Mouse (Mus musculus) testis, adult 2 months (tissue): Measurements from ENCODE around the gene Arl6ip4. TPM values are rescaled to one million over a fixed set of nuclear protein-coding genes. Genes with fewer than 3 reads are reported as not detected.
A peak's percentile ranks its signal among the peaks of the same experiment; 100 is the strongest.

Experiments
- H3K27ac ChIP-seq: fragments of 200-500 bp; 2 replicates; pipeline ENCODE4 v1.5.1; 2012; ENCODE audit warnings: low read depth, low read length; ENCODE audit not compliant: control insufficient read depth, insufficient read depth
- H3K27me3 ChIP-seq: fragments of 200-500 bp; 2 replicates; pipeline ENCODE4 v1.6.1; 2012; ENCODE audit warnings: mild to moderate bottlenecking, low read length, moderate library complexity; ENCODE audit not compliant: control insufficient read depth, insufficient read depth
- H3K36me3 ChIP-seq: fragments of 200-500 bp; 2 replicates; pipeline ENCODE4 v1.6.1; 2012; ENCODE audit warnings: mild to moderate bottlenecking, low read length; ENCODE audit not compliant: control insufficient read depth, insufficient read depth
- H3K4me1 ChIP-seq: fragments of 200-500 bp; 2 replicates; pipeline ENCODE4 v1.6.1; 2012; ENCODE audit warnings: low read length; ENCODE audit not compliant: control insufficient read depth, insufficient read depth
- H3K4me3 ChIP-seq: fragments of 200-500 bp; 2 replicates; pipeline ENCODE4 v1.5.1; 2012; ENCODE audit warnings: low read depth, mild to moderate bottlenecking, low read length, moderate library complexity, mixed read lengths; ENCODE audit not compliant: control insufficient read depth
- CTCF ChIP-seq: fragments of 200-500 bp; IDR thresholded peaks from 2 replicates; pipeline ENCODE4 v1.5.1; 2012; ENCODE audit warnings: low read depth, mild to moderate bottlenecking, inconsistent platforms, low read length, moderate library complexity; ENCODE audit not compliant: control insufficient read depth, insufficient read depth, insufficient replicate concordance
- POLR2A ChIP-seq: fragments of 200-500 bp; IDR thresholded peaks from 2 replicates; pipeline ENCODE4 v1.6.1; 2012; ENCODE audit warnings: low read depth, mild to moderate bottlenecking, inconsistent platforms, low read length, moderate library complexity; ENCODE audit not compliant: control insufficient read depth
- polyA plus RNA-seq: library from polyadenylated mRNA; depleted of rRNA; stranded (reverse); fragments of >200 nt; gene quantifications from 2 replicates; pipeline ENCODE4 v1.2.3, GENCODE M21; 2012

Arl6ip4 gene
- polyA plus RNA-seq, 1 experiment = 28.3 TPM

- Histone ChIP-seq H3K4me3 (peak overlapping the region; percentile 99), H3K4me1 (peaks cover 20% of the 10 kb centered on the region), H3K36me3 (no peaks in the 10 kb centered on the region), H3K27me3 (no peaks in the 10 kb centered on the region), H3K27ac (peak overlapping the region; percentile 60)
- no peak for TF ChIP-seq POLR2A
- TF ChIP-seq CTCF = no peak
Observed at GRCm38 (mm10) chr5:124095077-124095581, 20.8 kb upstream of the Arl6ip4 start.

- H3K27ac ChIP-seq = peak within 1 kb of the TSS; percentile 60
- no peaks in the 10 kb centered on the region for H3K36me3 ChIP-seq
Observed at GRCm38 (mm10) chr5:124095596-124096232, 20.2 kb upstream of the Arl6ip4 start, which contains the start of gene Abcb9. TSS of gene Abcb9 (minus strand) at chr5:124095798.

GRCm38 (mm10) chr5:124098923-124099322 lies 17.0 kb upstream of the Arl6ip4 start:
- no peak overlapping the region for H3K27ac ChIP-seq
- H3K36me3 ChIP-seq = no peaks in the 10 kb centered on the region
- no peak for TF ChIP-seq POLR2A
- TF ChIP-seq CTCF = no peak
- H3K4me3 ChIP-seq = no peak overlapping the region
- H3K27me3 ChIP-seq = no peaks in the 10 kb centered on the region
- H3K4me1 ChIP-seq = peaks cover 19% of the 10 kb centered on the region

More at GRCm38 (mm10) chr5:124095596-124096232, 20.2 kb upstream of the Arl6ip4 start, which contains the start of gene Abcb9:
- Histone ChIP-seq H3K4me1 (peaks cover 19% of the 10 kb centered on the region), H3K4me3 (peak within 1 kb of the TSS; percentile 99), H3K27me3 (no peaks in the 10 kb centered on the region)
- TF ChIP-seq POLR2A (peak; percentile 63; the same call in 1 of the 2 replicates), CTCF (no peak)

GRCm38 (mm10) chr5:124100128-124101044 lies 15.5 kb upstream of the Arl6ip4 start:
- H3K27ac ChIP-seq = no peak overlapping the region
- H3K27me3 ChIP-seq = no peaks in the 10 kb centered on the region
- TF ChIP-seq CTCF (no peak), POLR2A (no peak)
- H3K36me3 ChIP-seq = no peaks in the 10 kb centered on the region
- peaks cover 8% of the 10 kb centered on the region for H3K4me1 ChIP-seq
- H3K4me3 ChIP-seq = no peak overlapping the region

GRCm38 (mm10) chr5:124102326-124102725 lies 13.6 kb upstream of the Arl6ip4 start:
- no peak overlapping the region for H3K4me3 ChIP-seq
- no peak overlapping the region for H3K27ac ChIP-seq
- H3K36me3 ChIP-seq = no peaks in the 10 kb centered on the region
- TF ChIP-seq POLR2A (no peak), CTCF (no peak)
- H3K27me3 ChIP-seq = no peaks in the 10 kb centered on the region
- no peaks in the 10 kb centered on the region for H3K4me1 ChIP-seq

GRCm38 (mm10) chr5:124103020-124103419 lies 12.9 kb upstream of the Arl6ip4 start:
- no peak overlapping the region for H3K27ac ChIP-seq
- no peaks in the 10 kb centered on the region for H3K4me1 ChIP-seq
- no peak for TF ChIP-seq POLR2A
- no peak for TF ChIP-seq CTCF
- no peaks in the 10 kb centered on the region for H3K27me3 ChIP-seq
- H3K4me3 ChIP-seq = no peak overlapping the region
- no peaks in the 10 kb centered on the region for H3K36me3 ChIP-seq

- Histone ChIP-seq H3K27ac (no peak overlapping the region), H3K4me3 (no peak overlapping the region), H3K4me1 (no peaks in the 10 kb centered on the region)
Observed at GRCm38 (mm10) chr5:124103552-124103951, 12.3 kb upstream of the Arl6ip4 start.

More at GRCm38 (mm10) chr5:124103552-124103951, 12.3 kb upstream of the Arl6ip4 start:
- Histone ChIP-seq H3K27me3 (no peaks in the 10 kb centered on the region), H3K36me3 (no peaks in the 10 kb centered on the region)
- no peak for TF ChIP-seq CTCF
- TF ChIP-seq POLR2A = no peak
